Mouse (Mus musculus) myocyte (in vitro differentiated cells): ENCODE data around the gene Med21.

ENCODE experiments used
- E2F4 ChIP-seq: IDR thresholded peaks from one replicate; pipeline ENCODE4 v1.6.1; 2011; ENCODE audit warnings: mild to moderate bottlenecking, control low read depth, moderate library complexity; ENCODE audit not compliant: insufficient read depth
- MAX ChIP-seq: IDR thresholded peaks from one replicate; pipeline ENCODE4 v1.6.1; 2011; ENCODE audit warnings: low read depth, mild to moderate bottlenecking, control low read depth
- MYOD1 ChIP-seq, 3 experiments: IDR thresholded peaks; one replicate each; pipeline ENCODE4 v1.6.1; 2011; ENCODE audit warnings: control low read depth in 2 of 3, low read depth in 2 of 3, mild to moderate bottlenecking in 2 of 3, moderate library complexity in 1 of 3; ENCODE audit not compliant: insufficient read length in 2 of 3, control insufficient read depth in 1 of 3
- MYOG ChIP-seq, 3 experiments: IDR thresholded peaks; one replicate each; pipeline ENCODE4 v1.6.1; 2011; ENCODE audit warnings: control low read depth in 2 of 3, low read depth in 2 of 3, mild to moderate bottlenecking in 2 of 3; ENCODE audit not compliant: insufficient read length in 2 of 3, control insufficient read depth in 1 of 3, insufficient read depth in 1 of 3
- POLR2A ChIP-seq: IDR thresholded peaks from one replicate; pipeline ENCODE4 v1.6.1; 2011; ENCODE audit warnings: low read depth, mild to moderate bottlenecking, control low read depth, moderate library complexity; ENCODE audit not compliant: insufficient read length
- POLR2AphosphoS2 ChIP-seq: IDR thresholded peaks from one replicate; pipeline ENCODE4 v1.6.1; 2011; ENCODE audit warnings: low read depth, control low read depth; ENCODE audit not compliant: insufficient read length
- REST ChIP-seq: IDR thresholded peaks from one replicate; pipeline ENCODE4 v1.6.1; 2011; ENCODE audit warnings: mild to moderate bottlenecking, control low read depth, moderate library complexity; ENCODE audit not compliant: insufficient read depth, insufficient read length
- USF1 ChIP-seq: IDR thresholded peaks from one replicate; pipeline ENCODE4 v1.6.1; 2011; ENCODE audit warnings: low read depth, mild to moderate bottlenecking, control low read depth, moderate library complexity

DNA sequence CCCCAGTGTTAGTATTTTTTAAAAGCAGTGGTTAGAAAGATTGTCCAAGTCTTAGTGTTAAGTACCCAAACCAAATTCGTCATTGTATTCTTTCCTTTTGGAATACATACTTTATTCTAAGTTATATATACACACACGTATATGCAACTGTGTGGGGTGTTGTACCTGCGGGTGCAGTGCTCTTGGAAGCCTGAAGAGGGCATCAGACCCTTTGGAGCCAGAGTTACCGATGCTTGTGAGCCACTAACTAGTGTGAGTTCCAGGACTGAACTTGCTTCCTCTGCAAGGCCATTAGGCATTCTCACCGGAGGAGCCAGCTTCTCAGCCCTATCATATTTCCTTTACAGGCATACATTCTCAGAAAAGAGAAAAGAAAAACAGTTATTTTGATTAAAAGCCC, 20.3 kb downstream of the Med21 start:
- TF ChIP-seq POLR2A (no peak), POLR2AphosphoS2 (no peak), REST (no peak), MAX (no peak), MYOD1 (IDR thresholded peaks at IDR 0.05; ENCODE audit: control insufficient read depth in 1 of 3, insufficient read length in 2 of 3, low read depth in 2 of 3) (no peak), MYOG (IDR thresholded peaks at IDR 0.05; ENCODE audit: control insufficient read depth in 1 of 3, insufficient read depth in 1 of 3, insufficient read length in 2 of 3, low read depth in 2 of 3) (no peak), E2F4 (no peak), USF1 (no peak)
